In genomic region chr12:69167656-69168460, GRCm38 (mm10) we compare ENCODE assay signal across 8 mouse cellular contexts. TPM values are rescaled to one million over a fixed set of nuclear protein-coding genes. Genes with fewer than 3 reads are reported as not detected.
A peak's percentile ranks its signal among the peaks of the same experiment; 100 is the strongest.
DNase-seq lines count a peak whose midpoint lies in the region; ATAC-seq and TF ChIP-seq lines count a peak whose summit lies in the region.

No protein-coding gene starts in this region.

- H3K36me3 ChIP-seq in embryonic facial prominence, embryonic 12.5 days, result 0 out of 2 replicates have a peak, but pooled peaks cover 3% of the 10 kb centered on the region
- no peaks in the 10 kb centered on the region for H3K36me3 ChIP-seq in intestine, embryonic 16.5 days (ENCODE audit: control insufficient read depth, insufficient read depth, low read length)
- no peaks in the 10 kb centered on the region for H3K36me3 ChIP-seq in neural tube, embryonic 13.5 days

- WGBS in embryonic facial prominence, embryonic 12.5 days, result 9% methylated on average over 18 of the region's 18 CpGs
- WGBS in intestine, embryonic 16.5 days, result 8% methylated on average over 18 of the region's 18 CpGs
- WGBS in neural tube, embryonic 13.5 days, result 10% methylated on average over 18 of the region's 18 CpGs

- peak overlapping the region; percentile 77 for H3K4me2 ChIP-seq in embryonic facial prominence, embryonic 12.5 days (replicated peaks)
- peak overlapping the region; percentile 68 for H3K4me2 ChIP-seq in intestine, embryonic 16.5 days (ENCODE audit: low read depth, low read length)
- H3K4me2 ChIP-seq in neural tube, embryonic 13.5 days, result peak overlapping the region; percentile 95

- H3K27me3 ChIP-seq in embryonic facial prominence, embryonic 12.5 days, result no peaks in the 10 kb centered on the region
- H3K27me3 ChIP-seq in intestine, embryonic 16.5 days (replicated peaks; ENCODE audit: control insufficient read depth, insufficient read depth, low read length), result no peaks in the 10 kb centered on the region
- no peaks in the 10 kb centered on the region for H3K27me3 ChIP-seq in neural tube, embryonic 13.5 days

- H3K4me1 ChIP-seq in embryonic facial prominence, embryonic 12.5 days, result 0 out of 2 replicates have a peak, but pooled peaks cover 5% of the 10 kb centered on the region
- 0 out of 2 replicates have a peak, but pooled peaks cover 2% of the 10 kb centered on the region for H3K4me1 ChIP-seq in intestine, embryonic 16.5 days (ENCODE audit: control insufficient read depth, insufficient read depth, low read length)
- peaks cover 13% of the 10 kb centered on the region for H3K4me1 ChIP-seq in neural tube, embryonic 13.5 days (replicated peaks)

- ATAC-seq in embryonic facial prominence, embryonic 12.5 days (ENCODE audit: insufficient number of reproducible peaks, insufficient read depth, low FRiP score, low TSS enrichment), result peak; percentile 22; the same call in 1 of the 2 replicates
- peak; percentile 61 for ATAC-seq in intestine, embryonic 16.5 days
- peak; percentile 37; the same call in 1 of the 2 replicates for ATAC-seq in neural tube, embryonic 13.5 days (ENCODE audit: low read depth)

- no peak for TF ChIP-seq CTCF in left cerebral cortex, adult 2 months (IDR thresholded peaks at IDR 0.05)

- intact Hi-C loops in left cerebral cortex, adult 2 months (cut with DNase I), result no loop called here
- intact Hi-C loops in left cerebral cortex, postnatal 25 days (cut with DNase I), result no loop called here

- DNase-seq in left cerebral cortex, adult 2 months (ENCODE audit: extremely low spot score in 1 of 2, low spot score in 2 of 2), result no peak
- no peak for DNase-seq in left cerebral cortex, postnatal 25 days (ENCODE audit: low spot score in 2 of 2)
- DNase-seq in urinary bladder, postnatal 25 days (ENCODE audit: low spot score), result no peak
- no peak for DNase-seq in adrenal gland, adult (ENCODE audit: inconsistent age in 2 of 2, low spot score in 1 of 2)
- DNase-seq in adipocyte (ENCODE audit: low spot score), result no peak

- H3K4me3 ChIP-seq in left cerebral cortex, adult 2 months, result peak overlapping the region; percentile 80
- peak overlapping the region; percentile 75 for H3K4me3 ChIP-seq in embryonic facial prominence, embryonic 12.5 days
- H3K4me3 ChIP-seq in intestine, embryonic 16.5 days (ENCODE audit: low read length), result peak overlapping the region; percentile 79
- peak overlapping the region; percentile 64 for H3K4me3 ChIP-seq in neural tube, embryonic 13.5 days

- no peaks in the 10 kb centered on the region for H3K9me3 ChIP-seq in embryonic facial prominence, embryonic 12.5 days
- no peaks in the 10 kb centered on the region for H3K9me3 ChIP-seq in intestine, embryonic 16.5 days (ENCODE audit: control insufficient read depth, low read length)
- H3K9me3 ChIP-seq in neural tube, embryonic 13.5 days, result no peaks in the 10 kb centered on the region

- peak overlapping the region; percentile 65 for H3K9ac ChIP-seq in embryonic facial prominence, embryonic 12.5 days
- H3K9ac ChIP-seq in intestine, embryonic 16.5 days (ENCODE audit: low read depth, low read length), result peak overlapping the region; percentile 77
- H3K9ac ChIP-seq in neural tube, embryonic 13.5 days, result peak overlapping the region; percentile 75

- peak overlapping the region; percentile 99 for H3K27ac ChIP-seq in left cerebral cortex, adult 2 months
- H3K27ac ChIP-seq in embryonic facial prominence, embryonic 12.5 days, result peak overlapping the region; percentile 51; the same call in 1 of the 2 replicates
- no peak overlapping the region for H3K27ac ChIP-seq in intestine, embryonic 16.5 days (ENCODE audit: low read length)
- H3K27ac ChIP-seq in neural tube, embryonic 13.5 days (replicated peaks), result peak overlapping the region; percentile 63; the same call in 1 of the 2 replicates

RNA-seq across cellular contexts. Expression of gene Lrr1, which starts 0.8 kb away (rescaled TPM):
- total RNA-seq in left cerebral cortex, adult 2 months (2021), result not detected
- not detected for total RNA-seq in left cerebral cortex, postnatal 25 days (2021)
- 23.6 and 23.9 TPM in 2 replicates for polyA plus RNA-seq in embryonic facial prominence, embryonic 12.5 days (2016; fragmentation: Nextera tagmentation; extraction: Ambion mirVana)
- polyA plus RNA-seq in intestine, embryonic 16.5 days (2015; fragmentation: Nextera tagmentation; extraction: Ambion mirVana), result 13.2 and 17.3 TPM in 2 replicates
- 5.1 and 6.0 TPM in 2 replicates for polyA plus RNA-seq in neural tube, embryonic 13.5 days (2015; fragmentation: Nextera tagmentation; extraction: Ambion mirVana)

RNA-seq across cellular contexts. Expression of gene Rps29, which starts 8.9 kb away (rescaled TPM):
- total RNA-seq in left cerebral cortex, adult 2 months (2021), result 1,000 to 10,000 TPM; 1,087 to 1,104 TPM
- 1,000 to 10,000 TPM; 1,051 to 1,052 TPM for total RNA-seq in left cerebral cortex, postnatal 25 days (2021)
- polyA plus RNA-seq in embryonic facial prominence, embryonic 12.5 days (2016; fragmentation: Nextera tagmentation; extraction: Ambion mirVana), result 1,602 and 1,617 TPM in 2 replicates
- 1,525 and 1,563 TPM in 2 replicates for polyA plus RNA-seq in intestine, embryonic 16.5 days (2015; fragmentation: Nextera tagmentation; extraction: Ambion mirVana)
- polyA plus RNA-seq in neural tube, embryonic 13.5 days (2015; fragmentation: Nextera tagmentation; extraction: Ambion mirVana), result 1,017 and 1,154 TPM in 2 replicates

RNA-seq across cellular contexts. Expression of gene Rpl36al, which starts 16.0 kb away (rescaled TPM):
- 100 to 1,000 TPM; 174 to 177 TPM for total RNA-seq in left cerebral cortex, adult 2 months (2021)
- 100 to 1,000 TPM; 180 to 187 TPM for total RNA-seq in left cerebral cortex, postnatal 25 days (2021)
- polyA plus RNA-seq in embryonic facial prominence, embryonic 12.5 days (2016; fragmentation: Nextera tagmentation; extraction: Ambion mirVana), result 491 and 498 TPM in 2 replicates
- polyA plus RNA-seq in intestine, embryonic 16.5 days (2015; fragmentation: Nextera tagmentation; extraction: Ambion mirVana), result 602 and 654 TPM in 2 replicates
- 422 and 474 TPM in 2 replicates for polyA plus RNA-seq in neural tube, embryonic 13.5 days (2015; fragmentation: Nextera tagmentation; extraction: Ambion mirVana)

RNA-seq across cellular contexts. Expression of gene Mgat2, which starts 16.1 kb away (rescaled TPM):
- 10 to 100 TPM; 27.0 to 28.9 TPM for total RNA-seq in left cerebral cortex, adult 2 months (2021)
- total RNA-seq in left cerebral cortex, postnatal 25 days (2021), result 10 to 100 TPM; 26.5 to 30.4 TPM
- polyA plus RNA-seq in embryonic facial prominence, embryonic 12.5 days (2016; fragmentation: Nextera tagmentation; extraction: Ambion mirVana), result 56.9 TPM in 2 replicates
- polyA plus RNA-seq in intestine, embryonic 16.5 days (2015; fragmentation: Nextera tagmentation; extraction: Ambion mirVana), result 35.6 and 39.7 TPM in 2 replicates
- polyA plus RNA-seq in neural tube, embryonic 13.5 days (2015; fragmentation: Nextera tagmentation; extraction: Ambion mirVana), result 38.5 and 42.2 TPM in 2 replicates

RNA-seq across cellular contexts. Expression of gene Gm49383, which starts 29.0 kb away (rescaled TPM):
- total RNA-seq in left cerebral cortex, adult 2 months (2021), result 1 to 10 TPM; 4.8 to 6.1 TPM
- total RNA-seq in left cerebral cortex, postnatal 25 days (2021), result 1 to 10 TPM; 3.8 to 5.9 TPM
- 31.3 and 37.5 TPM in 2 replicates for polyA plus RNA-seq in embryonic facial prominence, embryonic 12.5 days (2016; fragmentation: Nextera tagmentation; extraction: Ambion mirVana)
- 21.0 and 24.2 TPM in 2 replicates for polyA plus RNA-seq in intestine, embryonic 16.5 days (2015; fragmentation: Nextera tagmentation; extraction: Ambion mirVana)
- 18.1 and 18.2 TPM in 2 replicates for polyA plus RNA-seq in neural tube, embryonic 13.5 days (2015; fragmentation: Nextera tagmentation; extraction: Ambion mirVana)
